ENCODE assay signal across 18 mouse cellular contexts in genomic region chr12:86302973-86303372, GRCm38 (mm10). TPM values are rescaled to one million over a fixed set of nuclear protein-coding genes. Genes with fewer than 3 reads are reported as not detected.
"Had no signal": no experiment of that assay in that cellular context is flagged by ENCODE, and none has a peak within 500 bp of the region (broad histone marks: within the 10 kb centered on the region; RNA-seq: fewer than 3 reads in every experiment).

No protein-coding gene starts in this region.

- H3K36me3 ChIP-seq: limb, embryonic 12.5 days; liver, embryonic 13.5 days; lung, embryonic 15.5 days; midbrain, embryonic 15.5 days; neural tube, embryonic 12.5 days; stomach, embryonic 15.5 days had no signal

- H3K4me3 ChIP-seq: limb, embryonic 12.5 days; liver, embryonic 13.5 days; lung, embryonic 15.5 days; megakaryocyte, embryonic 14.5 days; midbrain, embryonic 15.5 days; neural tube, embryonic 12.5 days; stomach, embryonic 15.5 days had no signal

- ATAC-seq: liver, postnatal 0 days; midbrain, embryonic 15.5 days had no signal

- H3K9ac ChIP-seq: limb, embryonic 12.5 days; liver, embryonic 13.5 days; liver, postnatal 0 days; lung, embryonic 15.5 days; midbrain, embryonic 15.5 days; neural tube, embryonic 12.5 days; stomach, embryonic 15.5 days had no signal

- H3K4me2 ChIP-seq: limb, embryonic 12.5 days; liver, embryonic 13.5 days; lung, embryonic 15.5 days; midbrain, embryonic 11.5 days; midbrain, embryonic 15.5 days; neural tube, embryonic 12.5 days; stomach, embryonic 15.5 days had no signal

- DNase-seq: layer of hippocampus, adult 9-11 months; liver; liver, embryonic 13.5 days; liver, postnatal 0 days; lung, postnatal 14 days; right cerebral cortex, postnatal 14 days; thymus, adult 2 months; thymus, postnatal 25 days had no signal

- H3K27me3 ChIP-seq: limb, embryonic 12.5 days; liver, embryonic 13.5 days; lung, embryonic 15.5 days; midbrain, embryonic 15.5 days; neural tube, embryonic 12.5 days; stomach, embryonic 15.5 days had no signal

- H3K27ac ChIP-seq: limb, embryonic 12.5 days; liver, embryonic 13.5 days; lung, embryonic 15.5 days; macrophage; midbrain, embryonic 15.5 days; neural tube, embryonic 12.5 days; stomach, embryonic 15.5 days had no signal

- H3K4me1 ChIP-seq: lung, embryonic 15.5 days; midbrain, embryonic 15.5 days; neural tube, embryonic 12.5 days; stomach, embryonic 15.5 days had no signal

- H3K9me3 ChIP-seq: limb, embryonic 12.5 days; liver, embryonic 13.5 days; lung, embryonic 15.5 days; megakaryocyte, embryonic 14.5 days; midbrain, embryonic 15.5 days; neural tube, embryonic 12.5 days; stomach, embryonic 15.5 days had no signal

RNA-seq across cellular contexts. Expression of gene Esrrb, which starts 57.9 kb away (rescaled TPM):
- total RNA-seq: monocyte, adult 5-6 weeks; neutrophil, adult 5-6 weeks had no signal
- polyA plus RNA-seq: liver, embryonic 13.5 days; macrophage had no signal
